Mouse (Mus musculus) cortical plate, adult 2 months (tissue): ENCODE measurements around the gene Tuba1b.

Experiments
- CTCF ChIP-seq: fragments of 200-500 bp; IDR thresholded peaks from 2 replicates; pipeline ENCODE4 v1.5.1; 2011; ENCODE audit warnings: mild to moderate bottlenecking, control low read depth, low read length; ENCODE audit not compliant: insufficient read depth; ENCODE audit errors: extremely low read depth
- POLR2A ChIP-seq: fragments of 200-500 bp; IDR thresholded peaks from 2 replicates; pipeline ENCODE4 v1.6.1; 2011; ENCODE audit warnings: mild to moderate bottlenecking, low read length, control low read depth; ENCODE audit not compliant: insufficient read depth; ENCODE audit errors: extremely low read depth

- TF ChIP-seq POLR2A (no peak), CTCF (no peak)
Measured at GRCm38 (mm10) chr15:98941539-98941938, 7.2 kb upstream of the Tuba1b start.
